Mouse (Mus musculus) embryo, embryonic 10.5 days (tissue): ENCODE measurements around the gene Vmn2r68.

Experiments used
- DNase-seq: peaks from one replicate; pipeline ENCODE4 v3.0.0-alpha.2; 2015; ENCODE audit warnings: low spot score

Gene Vmn2r68

DNA sequence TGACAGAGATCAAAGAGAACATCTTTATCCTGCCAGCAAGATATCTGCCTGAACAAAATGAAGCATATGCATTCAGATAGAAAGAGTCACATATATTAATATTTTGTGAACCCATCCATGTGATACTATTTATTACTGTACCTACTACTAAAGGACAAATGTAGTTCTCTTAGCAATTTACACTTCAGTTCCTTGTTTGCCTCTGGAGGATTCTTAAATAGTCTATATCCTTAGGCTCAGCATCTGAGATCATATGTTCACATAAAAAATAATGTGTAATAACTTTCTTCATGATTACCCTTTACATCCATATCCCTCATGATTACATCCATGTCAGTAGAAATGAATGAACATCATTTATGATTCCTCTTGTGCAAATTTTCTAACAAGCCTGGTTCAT, at the start of gene Vmn2r68:
Vmn2r68 (minus strand) TSS at position 101 of the 400 bp plus-strand sequence.
- DNase-seq: no peak
